Mouse (Mus musculus): ENCODE measurements at regions not wholly inside any gene's neighbourhood (a gene's known extent, or its start where the extent isn't known, plus 50 kb on each side); places are given as distances from the start of the nearest gene placed in this dataset.

GRCm38 (mm10) chr1:128767991-128768390 is 175.9 kb upstream of the Cxcr4 start:
- Histone ChIP-seq H3K4me1 (ENCODE audit: control insufficient read depth, insufficient read depth, insufficient read length, low read length) (no peaks in the 10 kb centered on the region), H3K27ac (ENCODE audit: insufficient read depth, low read depth, low read length) (no peak overlapping the region), H3K27me3 (ENCODE audit: control insufficient read depth, insufficient read depth, low read length) (no peaks in the 10 kb centered on the region), H3K4me3 (ENCODE audit: low read depth, low read length) (no peak overlapping the region), H3K36me3 (ENCODE audit: control insufficient read depth, insufficient read depth, low read length) (no peaks in the 10 kb centered on the region)
- TF ChIP-seq POLR2A (IDR thresholded peaks at IDR 0.05; ENCODE audit: low read depth, low read length) (no peak), CTCF (IDR thresholded peaks at IDR 0.05; ENCODE audit: extremely low read depth, insufficient read length, insufficient replicate concordance, low read depth, low read length) (no peak)
- WGBS = 77% methylated on average over 6 of the region's 6 CpGs

- 80% methylated on average over 3 of the region's 3 CpGs for WGBS
- no peaks in the 10 kb centered on the region for H3K27me3 ChIP-seq (ENCODE audit: control insufficient read depth, insufficient read depth, low read length)
Observed at GRCm38 (mm10) chr1:128767415-128767814, 175.3 kb upstream of the Cxcr4 start.

GRCm38 (mm10) chr1:128766894-128767268 is 174.8 kb upstream of the Cxcr4 start:
- TF ChIP-seq POLR2A (IDR thresholded peaks at IDR 0.05; ENCODE audit: low read depth, low read length) (no peak), CTCF (IDR thresholded peaks at IDR 0.05; ENCODE audit: extremely low read depth, insufficient read length, insufficient replicate concordance, low read depth, low read length) (no peak)
- 52% methylated on average over 7 of the region's 7 CpGs for WGBS
- H3K4me3 ChIP-seq (ENCODE audit: low read depth, low read length) = no peak overlapping the region
- no peaks in the 10 kb centered on the region for H3K4me1 ChIP-seq (ENCODE audit: control insufficient read depth, insufficient read depth, insufficient read length, low read length)
- H3K27ac ChIP-seq (ENCODE audit: insufficient read depth, low read depth, low read length) = no peak overlapping the region
- no peaks in the 10 kb centered on the region for H3K27me3 ChIP-seq (ENCODE audit: control insufficient read depth, insufficient read depth, low read length)
- no peaks in the 10 kb centered on the region for H3K36me3 ChIP-seq (ENCODE audit: control insufficient read depth, insufficient read depth, low read length)

More at GRCm38 (mm10) chr1:128767415-128767814, 175.3 kb upstream of the Cxcr4 start:
- no peak for TF ChIP-seq CTCF (IDR thresholded peaks at IDR 0.05; ENCODE audit: extremely low read depth, insufficient read length, insufficient replicate concordance, low read depth, low read length)
- TF ChIP-seq POLR2A (IDR thresholded peaks at IDR 0.05; ENCODE audit: low read depth, low read length) = no peak
- no peak overlapping the region for H3K27ac ChIP-seq (ENCODE audit: insufficient read depth, low read depth, low read length)
- no peaks in the 10 kb centered on the region for H3K36me3 ChIP-seq (ENCODE audit: control insufficient read depth, insufficient read depth, low read length)
- H3K4me1 ChIP-seq (ENCODE audit: control insufficient read depth, insufficient read depth, insufficient read length, low read length) = no peaks in the 10 kb centered on the region
- no peak overlapping the region for H3K4me3 ChIP-seq (ENCODE audit: low read depth, low read length)

- H3K4me1 ChIP-seq (ENCODE audit: control insufficient read depth, insufficient read depth, insufficient read length, low read length) = no peaks in the 10 kb centered on the region
- H3K4me3 ChIP-seq (ENCODE audit: low read depth, low read length) = no peak overlapping the region
- H3K27me3 ChIP-seq (ENCODE audit: control insufficient read depth, insufficient read depth, low read length) = no peaks in the 10 kb centered on the region
- no peaks in the 10 kb centered on the region for H3K36me3 ChIP-seq (ENCODE audit: control insufficient read depth, insufficient read depth, low read length)
- no peak overlapping the region for H3K27ac ChIP-seq (ENCODE audit: insufficient read depth, low read depth, low read length)
- TF ChIP-seq CTCF (IDR thresholded peaks at IDR 0.05; ENCODE audit: extremely low read depth, insufficient read length, insufficient replicate concordance, low read depth, low read length) (no peak), POLR2A (IDR thresholded peaks at IDR 0.05; ENCODE audit: low read depth, low read length) (no peak)
- WGBS = 23% methylated on average over 7 of the region's 7 CpGs
Observed at GRCm38 (mm10) chr1:128766193-128766893, 174.2 kb upstream of the Cxcr4 start.

- Histone ChIP-seq H3K4me3 (ENCODE audit: low read depth, low read length) (no peak overlapping the region), H3K36me3 (ENCODE audit: control insufficient read depth, insufficient read depth, low read length) (no peaks in the 10 kb centered on the region), H3K4me1 (ENCODE audit: control insufficient read depth, insufficient read depth, insufficient read length, low read length) (no peaks in the 10 kb centered on the region), H3K27ac (ENCODE audit: insufficient read depth, low read depth, low read length) (no peak overlapping the region), H3K27me3 (ENCODE audit: control insufficient read depth, insufficient read depth, low read length) (no peaks in the 10 kb centered on the region)
- TF ChIP-seq POLR2A (IDR thresholded peaks at IDR 0.05; ENCODE audit: low read depth, low read length) (no peak), CTCF (IDR thresholded peaks at IDR 0.05; ENCODE audit: extremely low read depth, insufficient read length, insufficient replicate concordance, low read depth, low read length) (no peak)
- 70% methylated on average over 2 of the region's 2 CpGs for WGBS
Observed at GRCm38 (mm10) chr1:128765626-128766025, 173.5 kb upstream of the Cxcr4 start.

GRCm38 (mm10) chr1:128765142-128765541 is 173.0 kb upstream of the Cxcr4 start:
- 79% methylated on average over 3 of the region's 3 CpGs for WGBS
- Histone ChIP-seq H3K27ac (ENCODE audit: insufficient read depth, low read depth, low read length) (no peak overlapping the region), H3K4me1 (ENCODE audit: control insufficient read depth, insufficient read depth, insufficient read length, low read length) (no peaks in the 10 kb centered on the region), H3K4me3 (ENCODE audit: low read depth, low read length) (no peak overlapping the region), H3K36me3 (ENCODE audit: control insufficient read depth, insufficient read depth, low read length) (no peaks in the 10 kb centered on the region), H3K27me3 (ENCODE audit: control insufficient read depth, insufficient read depth, low read length) (no peaks in the 10 kb centered on the region)
- TF ChIP-seq POLR2A (IDR thresholded peaks at IDR 0.05; ENCODE audit: low read depth, low read length) (no peak), CTCF (IDR thresholded peaks at IDR 0.05; ENCODE audit: extremely low read depth, insufficient read length, insufficient replicate concordance, low read depth, low read length) (no peak)

GRCm38 (mm10) chr1:128762854-128763253 is 170.8 kb upstream of the Cxcr4 start:
- Histone ChIP-seq H3K27me3 (ENCODE audit: control insufficient read depth, insufficient read depth, low read length) (no peaks in the 10 kb centered on the region), H3K36me3 (ENCODE audit: control insufficient read depth, insufficient read depth, low read length) (no peaks in the 10 kb centered on the region), H3K27ac (ENCODE audit: insufficient read depth, low read depth, low read length) (no peak overlapping the region), H3K4me3 (ENCODE audit: low read depth, low read length) (no peak overlapping the region), H3K4me1 (ENCODE audit: control insufficient read depth, insufficient read depth, insufficient read length, low read length) (no peaks in the 10 kb centered on the region)
- no peak for TF ChIP-seq CTCF (IDR thresholded peaks at IDR 0.05; ENCODE audit: extremely low read depth, insufficient read length, insufficient replicate concordance, low read depth, low read length)
- TF ChIP-seq POLR2A (IDR thresholded peaks at IDR 0.05; ENCODE audit: low read depth, low read length) = no peak
- WGBS = 70% methylated on average over 4 of the region's 4 CpGs

Measured in small intestine, adult 2 months (tissue).